Mouse (Mus musculus) G1E (cell line): ENCODE data around the gene Zfp141.

Experiments
- CTCF ChIP-seq: IDR thresholded peaks from 2 replicates; pipeline ENCODE4 v1.5.1; 2012; ENCODE audit warnings: low read depth, low read length, inconsistent platforms, mixed read lengths
- GATA1 ChIP-seq: IDR thresholded peaks from 2 replicates; pipeline ENCODE4 v1.6.1; 2012; ENCODE audit warnings: borderline replicate concordance, low read length, inconsistent platforms, mixed read lengths
- GATA2 ChIP-seq: IDR thresholded peaks from 2 replicates; pipeline ENCODE4 v1.6.1; 2012; ENCODE audit warnings: low read depth, low read length, inconsistent platforms, borderline replicate concordance
- TAL1 ChIP-seq: conservative IDR thresholded peaks from 2 replicates; pipeline ENCODE4 v1.6.1; 2012; ENCODE audit warnings: low read depth, low read length, inconsistent platforms, mixed read lengths

GRCm38 (mm10) chr7:42490859-42491258 lies 14.7 kb downstream of the Zfp141 start:
- TF ChIP-seq TAL1 (no peak), GATA1 (no peak), CTCF (no peak), GATA2 (no peak)
